Mouse (Mus musculus) liver, adult 2 months (tissue): ENCODE data around the gene Olfr463. TPM values are rescaled to one million over a fixed set of nuclear protein-coding genes. Genes with fewer than 3 reads are reported as not detected.

Experiments
- DNase-seq: peaks from one replicate; pipeline ENCODE4 v3.0.0-alpha.2; 2011; ENCODE audit warnings: low read depth, low spot score; ENCODE audit errors: extremely low read depth
- H3K27ac ChIP-seq: fragments of 200-500 bp; replicated peaks from 2 replicates; pipeline ENCODE4 v1.5.1; 2012; ENCODE audit warnings: low read depth, mild to moderate bottlenecking, control low read depth, inconsistent platforms, low read length; ENCODE audit not compliant: insufficient read depth
- H3K27me3 ChIP-seq: fragments of 200-500 bp; 2 replicates; pipeline ENCODE4 v1.6.1; 2012; ENCODE audit warnings: mild to moderate bottlenecking, moderate library complexity, low read length, inconsistent platforms; ENCODE audit not compliant: control insufficient read depth, insufficient read depth
- H3K36me3 ChIP-seq: fragments of 200-500 bp; 2 replicates; pipeline ENCODE4 v1.6.1; 2012; ENCODE audit warnings: low read length, inconsistent platforms; ENCODE audit not compliant: control insufficient read depth, insufficient read depth
- H3K4me1 ChIP-seq: fragments of 200-500 bp; 2 replicates; pipeline ENCODE4 v1.6.1; 2011; ENCODE audit warnings: low read length; ENCODE audit not compliant: control insufficient read depth, insufficient read depth
- H3K4me3 ChIP-seq: fragments of 200-500 bp; 2 replicates; pipeline ENCODE4 v1.5.1; 2011; ENCODE audit warnings: low read depth, mild to moderate bottlenecking, control low read depth, low read length, moderate library complexity; ENCODE audit not compliant: insufficient read depth
- H3K79me2 ChIP-seq: fragments of 200-500 bp; 2 replicates; pipeline ENCODE4 v1.6.1; 2012; ENCODE audit warnings: inconsistent platforms, mild to moderate bottlenecking, low read length, moderate library complexity; ENCODE audit not compliant: control insufficient read depth, insufficient read depth
- H3K9ac ChIP-seq: fragments of 200-500 bp; 2 replicates; pipeline ENCODE4 v1.6.1; 2012; ENCODE audit warnings: low read depth, mild to moderate bottlenecking, control low read depth, inconsistent platforms, low read length
- CTCF ChIP-seq: fragments of 200-500 bp; IDR thresholded peaks from 2 replicates; pipeline ENCODE4 v1.5.1; 2011; ENCODE audit warnings: low read depth, low read length, control low read depth
- POLR2A ChIP-seq: fragments of 200-500 bp; IDR thresholded peaks from 2 replicates; pipeline ENCODE4 v1.6.1; 2011; ENCODE audit warnings: low read length, control low read depth; ENCODE audit not compliant: insufficient read depth; ENCODE audit errors: extremely low read depth
- WGBS: fragments of 180-500 bp; shearing (Covaris S2); methylation state at CpG from one replicate; pipeline ENCODE4 v1.1.7; 2018; 5-methylcytosine and 5-hydroxymethylcytosine counted together
- polyA plus RNA-seq: library from polyadenylated mRNA; depleted of rRNA; stranded (reverse); fragments of >200 nt; gene quantifications from 2 replicates; pipeline ENCODE4 v1.2.3, GENCODE M21; 2012; rRNA removed
- total RNA-seq: library from RNA; depleted of rRNA; stranded (reverse); fragments of >200 nt; gene quantifications from 2 replicates; pipeline ENCODE4 v1.2.3, GENCODE M21; 2014; rRNA removed

Gene Olfr463
- total and polyA plus RNA-seq, 2 experiments: not detected

- H3K9ac ChIP-seq: no peak overlapping the region
- no peak for DNase-seq
- H3K4me3 ChIP-seq: no peak overlapping the region
- H3K79me2 ChIP-seq: no peaks in the 10 kb centered on the region
- WGBS: 83% methylated on average over 12 of the region's 12 CpGs
- no peaks in the 10 kb centered on the region for H3K36me3 ChIP-seq
- H3K4me1 ChIP-seq: no peaks in the 10 kb centered on the region
- no peaks in the 10 kb centered on the region for H3K27me3 ChIP-seq
- no peak overlapping the region for H3K27ac ChIP-seq
- TF ChIP-seq CTCF: no peak
- TF ChIP-seq POLR2A: no peak
These were observed 50.1 kb downstream of the Olfr463 start for GRCm38 (mm10) chr11:87846968-87847600.

Other genes with a start within 250 kb of the Olfr463 start
- gene Rnf43, start 234.7 kb downstream of the Olfr463 start, total RNA-seq: 13.2 and 14.1 TPM in 2 replicates
- gene Rnf43, start 234.7 kb downstream of the Olfr463 start, polyA plus RNA-seq: 19.3 and 19.5 TPM in 2 replicates
- 59.9 and 63.8 TPM in 2 replicates for gene Supt4a, start 159.8 kb downstream of the Olfr463 start, total RNA-seq
- gene Supt4a, start 159.8 kb downstream of the Olfr463 start, polyA plus RNA-seq: 41.9 and 46.5 TPM in 2 replicates
- gene Tspoap1, start 136.8 kb downstream of the Olfr463 start, total RNA-seq: 0.09 and 1.1 TPM in 2 replicates
- gene Tspoap1, start 136.8 kb downstream of the Olfr463 start, polyA plus RNA-seq: 0.26 and 0.37 TPM in 2 replicates
- gene Mpo, start 103.8 kb downstream of the Olfr463 start, total RNA-seq: not detected in 2 replicates
- gene Mpo, start 103.8 kb downstream of the Olfr463 start, polyA plus RNA-seq: 0.06 TPM in 1 of 2 replicates, not detected in the other
- not detected in 2 replicates for gene Lpo, start 69.1 kb downstream of the Olfr463 start, total RNA-seq
- not detected in 2 replicates for gene Lpo, start 69.1 kb downstream of the Olfr463 start, polyA plus RNA-seq
- gene Mks1, start 44.2 kb downstream of the Olfr463 start, total RNA-seq: 1.2 and 2.1 TPM in 2 replicates
- 2.8 and 3.2 TPM in 2 replicates for gene Mks1, start 44.2 kb downstream of the Olfr463 start, polyA plus RNA-seq
- not detected in 2 replicates for gene Epx, start 21.9 kb downstream of the Olfr463 start, total RNA-seq
- not detected in 2 replicates for gene Epx, start 21.9 kb downstream of the Olfr463 start, polyA plus RNA-seq
- not detected in 2 replicates for gene Olfr462, start 5.1 kb downstream of the Olfr463 start, total RNA-seq
- not detected in 2 replicates for gene Olfr462, start 5.1 kb downstream of the Olfr463 start, polyA plus RNA-seq
- gene Olfr464, start 23.6 kb upstream of the Olfr463 start, total RNA-seq: not detected in 2 replicates
- gene Olfr464, start 23.6 kb upstream of the Olfr463 start, polyA plus RNA-seq: not detected in 2 replicates
- gene Dynll2, start 90.1 kb upstream of the Olfr463 start, total RNA-seq: 24.8 and 36.9 TPM in 2 replicates
- 112 and 145 TPM in 2 replicates for gene Dynll2, start 90.1 kb upstream of the Olfr463 start, polyA plus RNA-seq
- gene Srsf1, start 150.0 kb upstream of the Olfr463 start, total RNA-seq: 72.0 and 84.0 TPM in 2 replicates
- 33.4 and 44.1 TPM in 2 replicates for gene Srsf1, start 150.0 kb upstream of the Olfr463 start, polyA plus RNA-seq
- gene Vezf1, start 170.9 kb upstream of the Olfr463 start, total RNA-seq: 5.8 and 6.6 TPM in 2 replicates
- gene Vezf1, start 170.9 kb upstream of the Olfr463 start, polyA plus RNA-seq: 3.6 and 3.8 TPM in 2 replicates
- gene Cuedc1, start 200.7 kb upstream of the Olfr463 start, total RNA-seq: 0.87 and 1.5 TPM in 2 replicates
- gene Cuedc1, start 200.7 kb upstream of the Olfr463 start, polyA plus RNA-seq: 1.1 and 1.7 TPM in 2 replicates